Mouse (Mus musculus) megakaryocyte, embryonic 14.5 days (primary cell): Measurements from ENCODE around the gene Map4k2. TPM values are rescaled to one million over a fixed set of nuclear protein-coding genes. Genes with fewer than 3 reads are reported as not detected.
A peak's percentile ranks its signal among the peaks of the same experiment; 100 is the strongest.

Experiments
- H3K27me3 ChIP-seq: replicated peaks from 2 replicates; pipeline ENCODE3; 2012; ENCODE audit warnings: inconsistent platforms
- H3K36me3 ChIP-seq: replicated peaks from 2 replicates; pipeline ENCODE3; 2012; ENCODE audit warnings: low read length, inconsistent platforms, mixed read lengths
- H3K4me1 ChIP-seq: 2 replicates; pipeline ENCODE4 v1.6.1; 2012; ENCODE audit warnings: inconsistent platforms
- H3K4me3 ChIP-seq: replicated peaks from 2 replicates; pipeline ENCODE3; 2012; ENCODE audit warnings: moderate library complexity, mild to moderate bottlenecking, inconsistent platforms
- H3K9me3 ChIP-seq: 2 replicates; pipeline ENCODE4 v1.6.1; 2012; ENCODE audit warnings: inconsistent platforms
- FLI1 ChIP-seq: IDR thresholded peaks from 2 replicates; pipeline ENCODE4 v1.6.1; 2012; ENCODE audit warnings: low read length, inconsistent platforms, mixed read lengths
- GATA1 ChIP-seq: IDR thresholded peaks from 3 replicates; pipeline ENCODE4 v1.6.1; 2012; ENCODE audit warnings: mixed read lengths, low read length, inconsistent platforms, borderline replicate concordance
- polyA plus RNA-seq: library from polyadenylated mRNA; stranded (reverse); fragments of >175 nt; gene quantifications from 2 replicates; pipeline ENCODE4 v1.2.3, GENCODE M21; 2012; ENCODE audit warnings: low replicate concordance; ENCODE audit not compliant: insufficient read depth

Gene Map4k2
- polyA plus RNA-seq, 1 experiment, result 9.3 TPM

DNA sequence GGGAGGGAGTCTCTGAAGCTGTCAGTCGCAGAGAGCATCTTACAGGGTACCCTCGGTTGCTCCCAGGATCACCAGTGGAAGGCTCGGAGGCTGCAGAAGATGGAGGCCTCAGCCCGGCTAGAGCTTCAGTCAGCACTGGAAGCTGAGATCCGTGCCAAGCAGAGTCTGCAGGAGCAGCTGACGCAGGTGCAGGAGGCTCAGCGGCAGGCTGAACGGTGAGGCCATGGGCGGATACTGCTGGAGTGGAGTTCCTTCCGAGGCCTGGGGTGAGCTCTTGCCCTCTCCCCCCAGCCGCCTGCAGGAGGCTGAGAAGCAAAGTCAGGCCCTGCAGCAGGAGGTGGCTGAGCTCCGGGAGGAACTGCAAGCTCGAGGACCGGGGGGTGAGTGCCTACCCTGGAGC is 25.4 kb upstream of the Map4k2 start:
- no peak overlapping the region for H3K4me3 ChIP-seq
- H3K27me3 ChIP-seq, result peaks cover 46% of the 10 kb centered on the region
- no peaks in the 10 kb centered on the region for H3K9me3 ChIP-seq
- peaks cover 98% of the 10 kb centered on the region for H3K36me3 ChIP-seq
- peaks cover 11% of the 10 kb centered on the region; the same call in 1 of the 2 replicates for H3K4me1 ChIP-seq
- TF ChIP-seq GATA1 (no peak), FLI1 (no peak)

DNA sequence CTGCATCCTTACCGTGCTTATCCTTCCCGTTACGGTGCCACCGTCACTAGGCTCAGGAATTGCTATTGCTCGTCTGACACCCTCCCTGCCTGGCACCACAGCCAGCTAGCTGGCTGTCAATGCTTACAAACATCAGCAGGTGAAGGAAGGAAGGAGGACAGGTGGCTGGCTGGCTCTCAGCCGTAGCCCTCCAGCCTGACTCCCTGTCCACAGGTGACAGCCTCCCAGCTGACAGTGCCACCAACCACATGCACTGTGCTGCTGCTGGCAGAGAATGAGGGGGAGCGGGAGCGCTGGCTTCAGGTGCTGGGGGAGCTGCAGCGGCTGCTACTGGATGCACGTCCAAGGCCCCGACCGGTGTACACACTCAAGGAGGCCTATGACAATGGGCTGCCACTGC is 22.8 kb upstream of the Map4k2 start:
- H3K27me3 ChIP-seq, result peaks cover 43% of the 10 kb centered on the region
- no peaks in the 10 kb centered on the region for H3K9me3 ChIP-seq
- peak overlapping the region; percentile 5 for H3K4me3 ChIP-seq
- H3K36me3 ChIP-seq, result peaks cover 100% of the 10 kb centered on the region
- H3K4me1 ChIP-seq, result peaks cover 10% of the 10 kb centered on the region; the same call in 1 of the 2 replicates
- no peak for TF ChIP-seq GATA1

DNA sequence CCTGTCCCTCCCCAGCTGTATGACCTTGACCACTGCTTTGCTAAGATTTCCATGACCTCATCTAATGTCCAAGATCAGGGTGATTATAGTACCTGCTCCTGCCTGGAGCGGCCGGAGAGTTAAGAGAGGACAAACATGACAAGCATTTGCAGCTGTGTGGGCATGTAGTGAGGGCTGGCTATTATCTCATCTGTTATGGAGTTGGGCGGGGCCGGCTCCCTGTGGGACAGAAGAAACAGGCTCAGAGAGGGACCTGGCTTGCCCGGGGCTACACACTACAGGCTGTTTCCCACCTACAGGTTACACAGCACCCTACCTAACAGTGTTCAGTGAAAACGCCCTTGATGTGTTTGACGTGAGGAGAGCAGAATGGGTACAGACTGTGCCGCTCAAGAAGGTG is 19.6 kb upstream of the Map4k2 start:
- Histone ChIP-seq H3K27me3 (peaks cover 40% of the 10 kb centered on the region), H3K9me3 (no peaks in the 10 kb centered on the region), H3K4me1 (peaks cover 4% of the 10 kb centered on the region; the same call in 1 of the 2 replicates), H3K36me3 (peaks cover 77% of the 10 kb centered on the region), H3K4me3 (no peak overlapping the region)
- TF ChIP-seq GATA1, result no peak
- no peak for TF ChIP-seq FLI1

DNA sequence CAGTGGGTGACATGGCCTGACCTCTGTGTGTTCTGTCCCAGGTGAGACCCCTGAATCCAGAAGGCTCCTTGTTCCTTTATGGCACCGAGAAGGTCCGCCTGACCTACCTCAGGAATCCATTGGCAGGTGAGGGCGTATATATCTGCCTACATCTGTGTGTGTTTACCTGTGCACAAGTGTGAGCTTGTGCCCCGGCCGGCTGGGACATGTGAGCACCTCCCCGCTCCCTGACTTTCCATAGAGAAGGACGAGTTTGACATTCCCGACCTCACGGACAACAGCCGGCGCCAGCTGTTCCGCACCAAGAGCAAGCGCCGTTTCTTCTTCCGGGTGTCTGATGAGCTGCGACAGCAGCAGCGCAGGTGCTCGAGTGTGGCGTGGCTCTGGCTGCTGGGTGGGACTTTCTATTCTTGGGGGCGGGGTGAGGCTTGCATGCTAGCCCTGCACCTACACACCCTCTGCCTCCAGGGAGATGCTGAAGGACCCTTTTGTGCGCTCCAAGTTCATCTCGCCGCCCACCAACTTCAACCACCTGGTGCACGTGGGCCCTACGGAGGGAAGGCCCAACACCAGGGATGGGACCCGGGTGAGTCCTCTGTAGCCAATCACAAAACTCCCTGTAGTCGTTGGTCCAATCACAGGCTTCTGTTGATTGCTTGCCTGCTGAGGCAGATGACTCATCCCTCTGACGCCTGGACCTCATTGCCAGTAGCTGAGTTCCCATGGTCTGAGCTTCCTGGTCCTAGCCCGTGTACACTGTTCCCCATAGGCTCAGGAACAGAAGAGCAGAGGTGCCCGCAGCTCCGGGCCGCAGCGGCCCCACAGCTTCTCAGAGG is 18.9 kb upstream of the Map4k2 start:
- peaks cover 36% of the 10 kb centered on the region for H3K27me3 ChIP-seq
- H3K4me3 ChIP-seq, result no peak overlapping the region
- H3K4me1 ChIP-seq, result peaks cover 4% of the 10 kb centered on the region; the same call in 1 of the 2 replicates
- TF ChIP-seq GATA1, result no peak
- no peak for TF ChIP-seq FLI1
- H3K36me3 ChIP-seq, result peaks cover 70% of the 10 kb centered on the region
- no peaks in the 10 kb centered on the region for H3K9me3 ChIP-seq

DNA sequence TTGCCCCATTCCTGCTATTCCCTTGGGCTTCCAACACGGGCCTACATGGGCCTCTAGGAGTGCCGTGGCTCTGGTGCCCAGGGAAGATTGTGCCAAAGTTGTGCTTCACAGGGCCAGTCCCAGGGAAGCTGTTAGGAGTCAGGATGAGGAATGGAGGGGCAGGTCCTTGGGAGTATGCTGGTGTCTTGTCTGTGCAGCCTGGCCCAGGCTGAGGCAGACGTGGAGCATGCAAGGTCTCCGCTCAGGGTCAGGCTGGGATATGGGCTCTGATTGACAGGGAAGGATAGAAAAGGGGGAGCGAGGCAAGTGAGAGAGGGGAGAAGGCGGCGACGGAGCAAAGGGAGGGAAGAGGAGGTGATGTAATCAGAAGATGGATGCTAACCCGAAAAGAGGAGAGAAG is 16.2 kb upstream of the Map4k2 start:
- no peak for TF ChIP-seq GATA1
- TF ChIP-seq FLI1, result no peak
- Histone ChIP-seq H3K4me1 (no peaks in the 10 kb centered on the region; the same call in 1 of the 2 replicates), H3K27me3 (peaks cover 24% of the 10 kb centered on the region), H3K4me3 (no peak overlapping the region), H3K36me3 (peaks cover 43% of the 10 kb centered on the region), H3K9me3 (no peaks in the 10 kb centered on the region)

DNA sequence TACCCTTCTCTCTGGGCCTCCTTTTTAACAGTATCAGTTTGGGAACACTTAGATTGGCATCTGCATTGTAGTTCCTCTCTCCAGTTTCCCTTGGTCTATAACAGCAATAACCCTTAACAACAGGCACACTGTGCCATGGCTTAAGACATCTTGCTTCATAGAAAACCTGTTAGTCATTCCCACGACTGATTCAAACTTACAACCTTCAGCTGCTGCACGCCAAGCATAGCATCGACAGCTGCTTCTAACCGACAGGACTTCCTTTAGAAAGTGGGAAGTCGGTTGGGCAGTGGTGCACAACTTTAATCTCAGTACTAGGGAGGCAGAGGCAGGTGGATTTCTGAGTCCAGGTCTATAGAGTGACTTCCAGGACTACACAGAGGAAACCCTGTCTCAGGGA is 9.8 kb upstream of the Map4k2 start:
- peak overlapping the region; percentile 89 for H3K4me3 ChIP-seq
- no peaks in the 10 kb centered on the region for H3K9me3 ChIP-seq
- TF ChIP-seq FLI1 (no peak), GATA1 (no peak)
- H3K36me3 ChIP-seq, result no peaks in the 10 kb centered on the region
- peaks cover 37% of the 10 kb centered on the region for H3K4me1 ChIP-seq
- H3K27me3 ChIP-seq, result peaks cover 2% of the 10 kb centered on the region

DNA sequence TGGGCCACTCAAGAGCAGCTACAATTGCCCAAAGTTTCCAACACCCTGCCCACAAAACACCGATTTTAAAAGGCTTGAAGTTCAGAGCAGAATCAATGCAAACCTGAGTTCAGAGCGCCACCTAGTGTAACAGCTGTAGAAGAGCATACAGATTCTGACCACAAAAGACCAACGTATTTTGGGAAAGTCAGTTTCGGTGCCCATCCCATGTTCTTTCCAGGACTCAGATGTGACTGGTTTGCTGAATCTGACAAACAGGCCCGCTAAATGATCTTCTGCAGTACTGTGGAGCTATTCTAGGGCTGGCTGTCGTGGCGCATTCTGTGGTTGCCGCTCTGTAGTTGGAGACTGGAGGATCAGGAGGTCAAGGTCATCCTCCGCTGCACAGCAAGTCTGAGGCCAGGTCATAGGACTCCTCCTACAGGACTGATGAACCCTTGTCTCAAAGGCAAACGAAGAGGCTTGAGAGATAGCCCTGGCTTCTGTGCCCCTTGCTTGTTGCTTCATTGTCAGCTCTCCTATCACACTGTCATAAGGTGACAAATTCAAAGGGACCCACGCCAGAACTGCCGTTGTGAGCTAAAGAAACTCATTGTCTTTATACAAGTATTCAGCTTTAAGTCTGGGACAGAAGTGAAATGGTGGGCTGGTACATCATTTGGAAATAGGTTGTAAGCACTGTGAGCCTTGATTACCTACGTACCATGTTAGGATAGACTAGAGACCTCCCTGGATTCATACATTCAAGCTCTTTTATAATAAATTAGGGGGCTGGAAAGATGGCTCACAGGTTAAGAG is 9.0 kb upstream of the Map4k2 start:
- Histone ChIP-seq H3K27me3 (peaks cover 2% of the 10 kb centered on the region), H3K4me3 (peak overlapping the region; percentile 89), H3K36me3 (peaks cover 7% of the 10 kb centered on the region), H3K4me1 (peaks cover 45% of the 10 kb centered on the region), H3K9me3 (no peaks in the 10 kb centered on the region)
- no peak for TF ChIP-seq FLI1
- TF ChIP-seq GATA1, result no peak

DNA sequence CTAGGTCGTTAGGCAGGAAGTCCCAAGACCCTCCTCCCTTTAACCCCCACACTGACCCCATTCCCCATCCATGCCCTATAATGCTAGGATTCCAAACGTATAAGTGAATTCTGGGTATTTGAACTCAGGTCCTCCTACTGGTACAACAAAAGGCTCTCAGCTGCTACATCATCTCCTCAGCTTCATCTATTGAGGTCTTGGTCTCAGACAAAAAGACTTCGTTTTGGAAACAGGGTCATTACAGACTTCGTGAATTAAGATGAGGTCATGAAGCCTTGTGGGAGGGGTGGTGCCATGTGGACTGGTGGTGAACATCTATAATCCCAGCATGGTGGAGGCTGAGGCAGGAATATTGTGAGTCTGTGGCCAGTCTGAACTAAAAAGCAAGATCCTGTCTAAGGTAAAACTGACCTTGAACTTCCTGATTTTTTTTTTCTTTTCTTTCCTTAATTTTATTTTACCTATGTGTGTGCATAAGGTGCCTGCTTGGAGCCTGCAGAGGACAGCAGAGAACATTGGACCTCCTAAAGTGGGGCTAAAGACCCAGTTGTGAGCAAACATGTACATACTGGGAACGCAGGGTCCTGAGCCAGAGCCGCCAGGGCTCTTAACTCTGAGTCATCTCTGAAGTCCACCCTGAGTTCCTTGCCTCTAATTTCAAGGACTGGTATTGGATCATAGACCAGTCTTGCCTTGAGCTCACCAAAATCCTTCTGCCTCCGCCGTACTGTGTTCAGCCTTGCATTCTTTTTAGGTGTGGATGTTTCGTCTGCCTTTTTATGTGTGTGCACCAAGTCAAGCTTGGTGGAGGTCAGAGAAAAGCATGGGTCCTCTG is 7.0 kb upstream of the Map4k2 start:
- TF ChIP-seq GATA1 (no peak), FLI1 (no peak)
- peaks cover 62% of the 10 kb centered on the region for H3K4me1 ChIP-seq
- peak overlapping the region; percentile 97 for H3K4me3 ChIP-seq

DNA sequence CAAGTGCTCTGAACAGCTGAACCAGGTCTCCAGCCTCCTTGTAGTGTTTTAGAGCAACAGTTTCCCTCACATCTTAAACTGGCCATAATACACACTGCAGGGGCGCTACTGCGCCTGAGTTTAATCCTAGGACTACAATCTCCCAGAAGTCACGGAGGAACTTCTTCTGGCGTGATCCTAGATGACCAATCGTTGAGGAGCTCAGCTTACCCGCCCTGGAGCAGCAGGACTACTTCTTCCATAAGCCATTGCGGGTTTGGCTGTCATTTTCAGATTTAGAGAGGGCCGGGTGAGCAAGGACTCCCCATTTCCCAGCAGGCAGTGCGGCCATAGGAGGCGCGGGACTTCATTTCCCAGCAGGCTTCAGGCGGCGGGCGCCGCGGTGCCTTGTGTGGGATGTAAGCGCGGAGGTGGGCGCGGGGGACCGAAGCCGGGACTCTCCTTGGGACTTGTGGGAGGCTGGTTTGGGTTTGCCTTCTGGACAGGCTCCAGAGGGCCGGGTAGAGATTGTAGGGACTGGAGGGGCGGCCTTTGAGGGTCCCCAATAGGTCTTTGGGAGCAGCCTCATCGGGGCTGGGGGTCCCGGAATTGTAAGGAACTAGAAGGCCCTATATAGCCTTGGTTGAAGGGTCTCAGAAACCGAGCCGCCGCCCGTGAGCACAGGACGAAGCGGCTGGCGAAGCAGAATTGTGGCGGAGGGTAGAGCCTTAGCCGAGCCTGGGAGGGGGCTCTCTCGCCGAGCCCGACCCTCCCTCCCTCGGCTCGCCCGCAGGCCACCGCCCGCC is 6.1 kb upstream of the Map4k2 start, which contains the start of gene Men1:
Gene Men1 (plus strand): TSS at position 307 of the 785 bp plus-strand sequence.
- Histone ChIP-seq H3K27me3 (no peaks in the 10 kb centered on the region), H3K36me3 (peaks cover 37% of the 10 kb centered on the region), H3K9me3 (no peaks in the 10 kb centered on the region), H3K4me1 (peaks cover 71% of the 10 kb centered on the region), H3K4me3 (peak within 1 kb of the TSS; percentile 97)
- TF ChIP-seq FLI1, result no peak
- TF ChIP-seq GATA1, result no peak

More for the DNA sequence above, 7.0 kb upstream of the Map4k2 start:
- Histone ChIP-seq H3K27me3 (no peaks in the 10 kb centered on the region), H3K36me3 (peaks cover 28% of the 10 kb centered on the region), H3K9me3 (no peaks in the 10 kb centered on the region)
